In the genomic region with DNA sequence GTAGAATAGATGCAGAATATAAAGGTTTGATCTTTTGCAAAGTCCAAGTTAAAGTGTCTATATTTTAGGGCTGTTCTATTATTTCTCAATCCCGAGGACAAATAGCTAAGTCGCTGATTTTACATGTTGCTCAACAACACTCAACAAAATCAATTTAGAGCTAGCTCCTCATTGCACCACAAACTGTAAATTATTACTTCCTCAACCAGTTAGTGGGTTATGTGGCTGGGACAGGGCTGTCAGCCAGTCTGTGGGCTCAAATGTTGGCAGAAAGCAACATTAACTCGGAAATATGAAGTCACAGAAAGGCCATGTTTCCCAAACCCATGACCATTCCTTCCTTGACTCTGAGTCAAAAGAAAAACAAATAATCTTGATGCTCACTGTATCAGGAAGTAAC, we compare ENCODE assay signal across 14 mouse cellular contexts.
DNase-seq lines count a peak whose midpoint lies in the region; ATAC-seq and TF ChIP-seq lines count a peak whose summit lies in the region.
"Had no signal": no experiment of that assay in that cellular context is flagged by ENCODE, and none has a peak within 500 bp of the region (broad histone marks: within the 10 kb centered on the region; RNA-seq: fewer than 3 reads in every experiment).

No protein-coding gene starts in this region.

- H3K9me3 ChIP-seq in midbrain, embryonic 13.5 days, result no peaks in the 10 kb centered on the region
- H3K9me3 ChIP-seq in limb, embryonic 10.5 days (replicated peaks), result no peaks in the 10 kb centered on the region
- H3K9me3 ChIP-seq: liver, embryonic 13.5 days; midbrain, embryonic 10.5 days; stomach, embryonic 15.5 days had no signal

- H3K79me2 ChIP-seq in C2C12 (ENCODE audit: control insufficient read depth, insufficient read depth), result no peaks in the 10 kb centered on the region

- H3K4me2 ChIP-seq in midbrain, embryonic 13.5 days (replicated peaks), result no peak overlapping the region
- H3K4me2 ChIP-seq: liver, embryonic 13.5 days; stomach, embryonic 15.5 days had no signal

- no peak for TF ChIP-seq CTCF in C2C12 (IDR thresholded peaks at IDR 0.05; ENCODE audit: control insufficient read depth, insufficient read depth, insufficient read length)

- H3K4me1 ChIP-seq in midbrain, embryonic 13.5 days (replicated peaks), result no peaks in the 10 kb centered on the region
- H3K4me1 ChIP-seq in limb, embryonic 10.5 days, result peaks cover 39% of the 10 kb centered on the region
- H3K4me1 ChIP-seq: liver, embryonic 13.5 days; midbrain, embryonic 10.5 days; stomach, embryonic 15.5 days had no signal

- H3ac ChIP-seq in C2C12 (ENCODE audit: control insufficient read depth, insufficient read length, low read depth), result no peak overlapping the region

- H3K27me3 ChIP-seq in C2C12 (ENCODE audit: control insufficient read depth, insufficient read depth, insufficient read length), result no peaks in the 10 kb centered on the region
- H3K27me3 ChIP-seq in midbrain, embryonic 13.5 days, result no peaks in the 10 kb centered on the region
- H3K27me3 ChIP-seq in limb, embryonic 10.5 days (ENCODE audit: low read depth, poor library complexity, severe bottlenecking), result no peaks in the 10 kb centered on the region
- H3K27me3 ChIP-seq: liver, embryonic 13.5 days; stomach, embryonic 15.5 days had no signal

- ATAC-seq in midbrain, embryonic 13.5 days, result no peak

- H3K27ac ChIP-seq in midbrain, embryonic 13.5 days, result no peak overlapping the region
- no peak overlapping the region for H3K27ac ChIP-seq in limb, embryonic 10.5 days
- H3K27ac ChIP-seq: liver, embryonic 13.5 days; midbrain, embryonic 10.5 days; stomach, embryonic 15.5 days had no signal

- 79% methylated on average over 3 of the region's 3 CpGs for WGBS in midbrain, embryonic 13.5 days
- 77% methylated on average over 3 of the region's 3 CpGs for WGBS in limb, embryonic 10.5 days

- H3K36me3 ChIP-seq in C2C12 (ENCODE audit: control insufficient read depth, insufficient read depth), result no peaks in the 10 kb centered on the region
- H3K36me3 ChIP-seq in midbrain, embryonic 13.5 days, result no peaks in the 10 kb centered on the region
- H3K36me3 ChIP-seq in limb, embryonic 10.5 days, result no peaks in the 10 kb centered on the region
- H3K36me3 ChIP-seq: liver, embryonic 13.5 days; midbrain, embryonic 10.5 days; stomach, embryonic 15.5 days had no signal

- DNase-seq in heart, adult 8-10 months (ENCODE audit: low spot score), result peak; percentile 9
- DNase-seq in heart, postnatal 4 days, result no peak
- peak; percentile 34 for DNase-seq in fat pad, adult 2 months (ENCODE audit: extremely low read depth, low read depth, low spot score)
- DNase-seq in lung, postnatal 10 days, result peak; percentile 11
- no peak for DNase-seq in limb, embryonic 10.5 days (ENCODE audit: low spot score)
- DNase-seq in cerebellum, adult 11-12 months, result no peak
- DNase-seq: heart, postnatal 10 days; liver, embryonic 13.5 days; right cerebral cortex, postnatal 25 days; thymus, postnatal 36 days had no signal

- H3K9ac ChIP-seq in midbrain, embryonic 13.5 days (replicated peaks), result no peak overlapping the region
- H3K9ac ChIP-seq: liver, embryonic 13.5 days; stomach, embryonic 15.5 days had no signal

- no peaks in the 10 kb centered on the region for H3K79me3 ChIP-seq in C2C12 (ENCODE audit: low read depth)

- H3K4me3 ChIP-seq in C2C12 (ENCODE audit: insufficient read depth, poor library complexity, severe bottlenecking), result no peak overlapping the region
- no peak overlapping the region for H3K4me3 ChIP-seq in midbrain, embryonic 13.5 days (replicated peaks)
- H3K4me3 ChIP-seq in limb, embryonic 10.5 days, result no peak overlapping the region
- H3K4me3 ChIP-seq: liver, embryonic 13.5 days; midbrain, embryonic 10.5 days; stomach, embryonic 15.5 days had no signal

TF ChIP-seq in C2C12, 6 proteins besides CTCF, POLR2A, EP300 and RAD21:
- TF ChIP-seq CEBPB (IDR thresholded peaks at IDR 0.05; ENCODE audit: low read depth), result peak; percentile 80
- no peak for TF ChIP-seq MAX (IDR thresholded peaks at IDR 0.05)

Comparison
In these comparisons a context has a peak if more than half of its experiments do, and no peak if none do; other contexts are left out.
1. DNase-seq: peak in heart, adult 8-10 months (single experiment), fat pad, adult 2 months (single experiment) and lung, postnatal 10 days (single experiment); none in heart, postnatal 4 days (single experiment), limb, embryonic 10.5 days (single experiment) and cerebellum, adult 11-12 months (single experiment).